Mouse (Mus musculus) MEL (cell line): ENCODE data around the gene Zfp358. TPM values are rescaled to one million over a fixed set of nuclear protein-coding genes. Genes with fewer than 3 reads are reported as not detected.

ENCODE experiments used
- DNase-seq: peaks from one replicate; pipeline ENCODE4 v3.0.0; 2011; ENCODE audit warnings: low read depth, low spot score
- H3K27ac ChIP-seq: 2 replicates; pipeline ENCODE4 v1.5.1; 2012; ENCODE audit warnings: low read depth, mild to moderate bottlenecking, control low read depth, low read length, moderate library complexity; ENCODE audit not compliant: control insufficient read depth
- H3K27me3 ChIP-seq, 2 experiments: fragments of 150-350 bp in 1 of 2; sonication (generic) in 1 of 2; 2 replicates each; pipeline ENCODE4 v1.6.1; 2012; ENCODE audit warnings: low read length in 2 of 2, mild to moderate bottlenecking in 2 of 2, improper control_type of control experiment in 1 of 2, moderate library complexity in 1 of 2; ENCODE audit not compliant: insufficient read depth in 2 of 2, control insufficient read depth in 1 of 2
- H3K36me3 ChIP-seq, 2 experiments: 2 replicates each; pipeline ENCODE4 v1.6.1; 2012 to 2014; ENCODE audit warnings: low read length in 2 of 2, improper control_type of control experiment in 1 of 2, inconsistent platforms in 1 of 2, mild to moderate bottlenecking in 1 of 2; ENCODE audit not compliant: insufficient read depth in 2 of 2, control insufficient read depth in 1 of 2
- H3K4me1 ChIP-seq, 2 experiments: fragments of 150-350 bp in 1 of 2; sonication (generic) in 1 of 2; 2 replicates each; pipeline ENCODE4 v1.6.1; 2012; ENCODE audit warnings: low read length in 2 of 2, improper control_type of control experiment in 1 of 2, mild to moderate bottlenecking in 1 of 2; ENCODE audit not compliant: insufficient read depth in 2 of 2, control insufficient read depth in 1 of 2
- H3K4me3 ChIP-seq, 2 experiments: fragments of 150-350 bp in 1 of 2; sonication (generic) in 1 of 2; 2 replicates each; pipeline ENCODE4 v1.5.1; 2012; ENCODE audit warnings: low read depth in 2 of 2, low read length in 2 of 2, mild to moderate bottlenecking in 2 of 2, moderate library complexity in 2 of 2, control low read depth in 1 of 2, improper control_type of control experiment in 1 of 2; ENCODE audit not compliant: control insufficient read depth in 1 of 2, insufficient read depth in 1 of 2
- H3K79me2 ChIP-seq: 2 replicates; pipeline ENCODE4 v1.6.1; 2012; ENCODE audit warnings: mild to moderate bottlenecking, low read length, moderate library complexity; ENCODE audit not compliant: control insufficient read depth, poor library complexity, insufficient read depth
- H3K9ac ChIP-seq: 2 replicates; pipeline ENCODE4 v1.6.1; 2012; ENCODE audit warnings: low read depth, mild to moderate bottlenecking, control low read depth, low read length, moderate library complexity; ENCODE audit not compliant: control insufficient read depth, poor library complexity, severe bottlenecking
- H3K9me3 ChIP-seq: fragments of 150-350 bp; sonication (generic); replicated peaks from 2 replicates; pipeline ENCODE4 v1.6.1; 2012; ENCODE audit warnings: mild to moderate bottlenecking, low read length, improper control_type of control experiment, moderate library complexity; ENCODE audit not compliant: insufficient read depth
- BHLHE40 ChIP-seq: IDR thresholded peaks from 2 replicates; pipeline ENCODE4 v1.6.1; 2012; ENCODE audit warnings: low read depth, mild to moderate bottlenecking, inconsistent platforms, low read length, improper control_type of control experiment, borderline replicate concordance
- CHD1 ChIP-seq: IDR thresholded peaks from 2 replicates; pipeline ENCODE4 v1.6.1; 2012; ENCODE audit warnings: low read depth, mild to moderate bottlenecking, inconsistent platforms, low read length, improper control_type of control experiment
- CTCF ChIP-seq, 3 experiments: IDR thresholded peaks in 2 of 3; conservative IDR thresholded peaks in 1 of 3; 2 replicates each; pipeline ENCODE4 v1.5.1; 2011 to 2012; ENCODE audit warnings: low read length in 3 of 3, low read depth in 2 of 3, mild to moderate bottlenecking in 2 of 3, improper control_type of control experiment in 1 of 3, inconsistent platforms in 1 of 3, mixed read lengths in 1 of 3, moderate library complexity in 1 of 3; ENCODE audit not compliant: control insufficient read depth in 1 of 3, insufficient read depth in 1 of 3, poor library complexity in 1 of 3, severe bottlenecking in 1 of 3
- E2F4 ChIP-seq: IDR thresholded peaks from 2 replicates; pipeline ENCODE4 v1.6.1; 2011; ENCODE audit warnings: low read depth, low read length, improper control_type of control experiment, borderline replicate concordance
- ELF1 ChIP-seq: IDR thresholded peaks from 2 replicates; pipeline ENCODE4 v1.6.1; 2014; ENCODE audit warnings: low read depth, mild to moderate bottlenecking, inconsistent platforms, low read length, improper control_type of control experiment, moderate library complexity
- GABPA ChIP-seq: IDR thresholded peaks from 2 replicates; pipeline ENCODE4 v1.6.1; 2012; ENCODE audit warnings: low read depth, mild to moderate bottlenecking, inconsistent platforms, low read length, improper control_type of control experiment, moderate library complexity
- GATA1 ChIP-seq: IDR thresholded peaks from 2 replicates; pipeline ENCODE4 v1.6.1; 2011; ENCODE audit warnings: low read depth, low read length, improper control_type of control experiment
- HCFC1 ChIP-seq: IDR thresholded peaks from 2 replicates; pipeline ENCODE4 v1.6.1; 2012; ENCODE audit warnings: low read depth, mild to moderate bottlenecking, inconsistent platforms, low read length, improper control_type of control experiment, moderate library complexity
- JUND ChIP-seq: IDR thresholded peaks from 2 replicates; pipeline ENCODE4 v1.6.1; 2011; ENCODE audit warnings: low read depth, mild to moderate bottlenecking, improper control_type of control experiment, low read length
- KAT2A ChIP-seq: conservative IDR thresholded peaks from 2 replicates; pipeline ENCODE4 v1.6.1; 2012; ENCODE audit warnings: low read depth, low read length, improper control_type of control experiment, inconsistent platforms
- MAFK ChIP-seq: IDR thresholded peaks from 2 replicates; pipeline ENCODE4 v1.6.1; 2011; ENCODE audit warnings: low read depth, mild to moderate bottlenecking, low read length, improper control_type of control experiment, borderline replicate concordance
- MXI1 ChIP-seq: IDR thresholded peaks from 2 replicates; pipeline ENCODE4 v1.6.1; 2011; ENCODE audit warnings: mild to moderate bottlenecking, low read depth, low read length, improper control_type of control experiment
- MYB ChIP-seq: IDR thresholded peaks from 2 replicates; pipeline ENCODE4 v1.6.1; 2011; ENCODE audit warnings: mild to moderate bottlenecking, low read depth, low read length, improper control_type of control experiment
- MYC ChIP-seq: IDR thresholded peaks from 2 replicates; pipeline ENCODE4 v1.6.1; 2011; ENCODE audit warnings: low read depth, mild to moderate bottlenecking, low read length, improper control_type of control experiment, moderate library complexity
- NELFE ChIP-seq: IDR thresholded peaks from 2 replicates; pipeline ENCODE4 v1.6.1; 2011; ENCODE audit warnings: low read depth, low read length, improper control_type of control experiment
- NRF1 ChIP-seq: IDR thresholded peaks from 2 replicates; pipeline ENCODE4 v1.6.1; 2014; ENCODE audit warnings: low read depth, mild to moderate bottlenecking, inconsistent platforms, low read length, improper control_type of control experiment, moderate library complexity; ENCODE audit not compliant: poor library complexity, insufficient read depth, severe bottlenecking
- POLR2A ChIP-seq, 2 experiments: IDR thresholded peaks; 2 replicates each; pipeline ENCODE4 v1.6.1; 2011 to 2012; ENCODE audit warnings: low read length in 2 of 2, mild to moderate bottlenecking in 2 of 2, control low read depth in 1 of 2, improper control_type of control experiment in 1 of 2, low read depth in 1 of 2, moderate library complexity in 1 of 2; ENCODE audit not compliant: control insufficient read depth in 1 of 2, insufficient read depth in 1 of 2, poor library complexity in 1 of 2
- POLR2AphosphoS2 ChIP-seq: IDR thresholded peaks from 2 replicates; pipeline ENCODE4 v1.6.1; 2011; ENCODE audit warnings: low read length, improper control_type of control experiment
- POLR2AphosphoS5 ChIP-seq: IDR thresholded peaks from 2 replicates; pipeline ENCODE4 v1.6.1; 2012; ENCODE audit warnings: low read depth, borderline replicate concordance, mild to moderate bottlenecking, inconsistent platforms, low read length, moderate library complexity, mixed read lengths
- RCOR1 ChIP-seq: IDR thresholded peaks from 2 replicates; pipeline ENCODE4 v1.6.1; 2012; ENCODE audit warnings: low read depth, mild to moderate bottlenecking, inconsistent platforms, low read length, improper control_type of control experiment
- SIN3A ChIP-seq: IDR thresholded peaks from 2 replicates; pipeline ENCODE4 v1.6.1; 2012; ENCODE audit warnings: low read length, improper control_type of control experiment, inconsistent platforms
- SMC3 ChIP-seq: IDR thresholded peaks from 2 replicates; pipeline ENCODE4 v1.6.1; 2011; ENCODE audit warnings: low read depth, low read length, improper control_type of control experiment
- TAL1 ChIP-seq: IDR thresholded peaks from 2 replicates; pipeline ENCODE4 v1.6.1; 2012; ENCODE audit warnings: mild to moderate bottlenecking, inconsistent platforms, low read length, moderate library complexity, mixed read lengths
- UBTF ChIP-seq: IDR thresholded peaks from 2 replicates; pipeline ENCODE4 v1.6.1; 2012; ENCODE audit warnings: low read depth, mild to moderate bottlenecking, inconsistent platforms, low read length, improper control_type of control experiment, moderate library complexity, borderline replicate concordance; ENCODE audit not compliant: insufficient read depth
- USF1 ChIP-seq: IDR thresholded peaks from 2 replicates; pipeline ENCODE4 v1.6.1; 2014; ENCODE audit warnings: low read depth, mild to moderate bottlenecking, inconsistent platforms, low read length, improper control_type of control experiment, moderate library complexity
- USF2 ChIP-seq, 2 experiments: IDR thresholded peaks; 2 replicates each; pipeline ENCODE4 v1.6.1; 2011 to 2012; ENCODE audit warnings: improper control_type of control experiment in 2 of 2, low read length in 2 of 2, borderline replicate concordance in 1 of 2, inconsistent platforms in 1 of 2, low read depth in 1 of 2, mild to moderate bottlenecking in 1 of 2; ENCODE audit not compliant: insufficient read depth in 1 of 2
- ZC3H11A ChIP-seq: IDR thresholded peaks from 2 replicates; pipeline ENCODE4 v1.6.1; 2012; ENCODE audit warnings: low read depth, mild to moderate bottlenecking, inconsistent platforms, low read length, improper control_type of control experiment
- ZMIZ1 ChIP-seq: IDR thresholded peaks from 2 replicates; pipeline ENCODE4 v1.6.1; 2012; ENCODE audit warnings: low read depth, mild to moderate bottlenecking, inconsistent platforms, low read length, improper control_type of control experiment, moderate library complexity
- polyA plus RNA-seq, 2 experiments: library from polyadenylated mRNA; stranded (reverse) in 1 of 2; unstranded in 1 of 2; fragments of >175 nt in 1 of 2; fragments of >200 nt in 1 of 2; gene quantifications; 2 replicates each; pipeline versions ENCODE4 v1.2.1 to v1.2.4; 2012; ENCODE audit warnings: low replicate concordance in 2 of 2, low read depth in 1 of 2; ENCODE audit not compliant: insufficient read length in 2 of 2, insufficient read depth in 1 of 2, missing spikeins in 1 of 2
- total RNA-seq: library from RNA; depleted of rRNA; stranded (reverse); fragments of 300-350 nt; gene quantifications from 2 replicates; pipeline ENCODE4 v1.2.3, GENCODE M21; 2012

Gene Zfp358
- total and polyA plus RNA-seq, 3 experiments: 5.2 to 12.0 TPM; not detected in 1

- Histone ChIP-seq H3K36me3 (no peaks in the 10 kb centered on the region), H3K79me2 (no peaks in the 10 kb centered on the region), H3K27me3 (no peaks in the 10 kb centered on the region), H3K9ac (no peak overlapping the region), H3K9me3 (no peaks in the 10 kb centered on the region), H3K27ac (no peak overlapping the region), H3K4me3 (no peak overlapping the region), H3K4me1 (peaks cover 0 to 4% of the 10 kb centered on the region in 2 experiments; a peak in 1 of 4 replicates)
- TF ChIP-seq NELFE (no peak), MXI1 (no peak), KAT2A (no peak), SIN3A (no peak), E2F4 (no peak), RCOR1 (no peak), ZC3H11A (no peak), USF2 (IDR thresholded peaks at IDR 0.05; ENCODE audit: borderline replicate concordance in 1 of 2, insufficient read depth in 1 of 2, low read depth in 1 of 2, low read length in 2 of 2) (no peak), USF1 (no peak), SMC3 (no peak), ELF1 (no peak), GABPA (no peak), MYB (no peak), MYC (no peak)
- DNase-seq: no peak
Measured at GRCm38 (mm10) chr8:3536940-3537339, 44.0 kb downstream of the Zfp358 start.

- H3K4me3 ChIP-seq: no peak overlapping the region
Measured at GRCm38 (mm10) chr8:3537666-3538065, 44.7 kb downstream of the Zfp358 start.

More at GRCm38 (mm10) chr8:3537666-3538065, 44.7 kb downstream of the Zfp358 start:
- H3K9me3 ChIP-seq: no peaks in the 10 kb centered on the region
- no peaks in the 10 kb centered on the region for H3K36me3 ChIP-seq
- no peaks in the 10 kb centered on the region for H3K27me3 ChIP-seq
- H3K9ac ChIP-seq: no peak overlapping the region
- H3K27ac ChIP-seq: no peak overlapping the region
- TF ChIP-seq GATA1 (no peak), POLR2A (IDR thresholded peaks at IDR 0.05; ENCODE audit: control insufficient read depth in 1 of 2, insufficient read depth in 1 of 2, low read depth in 1 of 2, low read length in 2 of 2, poor library complexity in 1 of 2) (no peak), MAFK (no peak), MYC (no peak), TAL1 (no peak), CHD1 (no peak), NRF1 (no peak), MXI1 (no peak), HCFC1 (no peak), CTCF (IDR thresholded peaks at IDR 0.05 in 2 of 3, conservative IDR thresholded peaks at IDR 0.05 in 1 of 3; ENCODE audit: control insufficient read depth in 1 of 3, insufficient read depth in 1 of 3, low read depth in 2 of 3, low read length in 3 of 3, poor library complexity in 1 of 3, severe bottlenecking in 1 of 3) (no peak), POLR2AphosphoS5 (no peak), JUND (no peak), UBTF (no peak), BHLHE40 (no peak), ZMIZ1 (no peak), POLR2AphosphoS2 (no peak), SMC3 (no peak)
- peaks cover 0 to 4% of the 10 kb centered on the region in 2 experiments; a peak in 1 of 4 replicates for H3K4me1 ChIP-seq
- no peaks in the 10 kb centered on the region for H3K79me2 ChIP-seq
- no peak for DNase-seq
